13 mouse cellular contexts compared by ENCODE assay signal in the genomic region with DNA sequence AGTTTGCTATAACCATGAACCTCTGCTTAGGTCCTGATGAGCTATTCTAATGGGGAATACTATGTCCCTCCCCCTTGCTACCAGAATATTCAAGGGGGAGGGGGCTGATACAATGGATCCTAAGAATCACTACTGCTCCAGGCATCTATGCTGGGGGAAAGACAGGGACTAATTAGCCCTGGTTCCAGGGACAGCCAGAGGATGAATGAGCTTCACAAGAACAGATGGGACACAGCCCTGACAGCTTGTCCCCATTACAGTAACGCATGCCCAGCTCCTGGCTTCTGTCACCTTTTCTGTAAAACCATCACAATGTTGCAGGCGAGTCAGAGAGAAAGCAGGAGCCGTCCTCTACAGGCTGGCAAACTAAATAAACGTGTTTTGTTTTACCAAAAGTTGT. TPM values are rescaled to one million over a fixed set of nuclear protein-coding genes. Genes with fewer than 3 reads are reported as not detected.
A peak's percentile ranks its signal among the peaks of the same experiment; 100 is the strongest.
DNase-seq lines count a peak whose midpoint lies in the region; ATAC-seq and TF ChIP-seq lines count a peak whose summit lies in the region.
"Had no signal": no experiment of that assay in that cellular context is flagged by ENCODE, and none has a peak within 500 bp of the region (broad histone marks: within the 10 kb centered on the region; RNA-seq: fewer than 3 reads in every experiment).

No protein-coding gene starts in this region.

- no peaks in the 10 kb centered on the region for H3K27me3 ChIP-seq in embryonic facial prominence, embryonic 11.5 days (ENCODE audit: control insufficient read depth, insufficient read depth, low read length)
- H3K27me3 ChIP-seq in embryonic facial prominence, embryonic 10.5 days (replicated peaks; ENCODE audit: low read depth, poor library complexity, severe bottlenecking), result no peaks in the 10 kb centered on the region
- no peaks in the 10 kb centered on the region for H3K27me3 ChIP-seq in cerebellum, adult 2 months (ENCODE audit: control insufficient read depth, insufficient read depth, low read length)
- H3K27me3 ChIP-seq in forebrain, embryonic 15.5 days, result no peaks in the 10 kb centered on the region
- no peaks in the 10 kb centered on the region for H3K27me3 ChIP-seq in midbrain, embryonic 15.5 days (replicated peaks)
- H3K27me3 ChIP-seq in heart, embryonic 11.5 days (ENCODE audit: control insufficient read depth, insufficient read depth, low read length), result no peaks in the 10 kb centered on the region

- ATAC-seq in embryonic facial prominence, embryonic 11.5 days (replicated peaks; ENCODE audit: insufficient number of reproducible peaks, low FRiP score, low TSS enrichment, low read depth), result peak; percentile 50; the same call in 1 of the 2 replicates
- ATAC-seq in forebrain, embryonic 15.5 days (replicated peaks), result peak; percentile 85
- peak; percentile 64; the same call in 1 of the 2 replicates for ATAC-seq in midbrain, embryonic 15.5 days (replicated peaks)
- ATAC-seq in heart, embryonic 11.5 days (replicated peaks; ENCODE audit: insufficient number of reproducible peaks, low FRiP score, low TSS enrichment), result no peak
- ATAC-seq: lung, postnatal 0 days had no signal

- H3K36me3 ChIP-seq in embryonic facial prominence, embryonic 11.5 days (replicated peaks; ENCODE audit: control insufficient read depth, insufficient read depth, low read depth, low read length), result no peaks in the 10 kb centered on the region
- H3K36me3 ChIP-seq in embryonic facial prominence, embryonic 10.5 days (replicated peaks), result no peaks in the 10 kb centered on the region
- H3K36me3 ChIP-seq in forebrain, embryonic 15.5 days, result no peaks in the 10 kb centered on the region
- H3K36me3 ChIP-seq in midbrain, embryonic 15.5 days (replicated peaks), result no peaks in the 10 kb centered on the region
- no peaks in the 10 kb centered on the region for H3K36me3 ChIP-seq in heart, embryonic 11.5 days (ENCODE audit: control insufficient read depth, insufficient read depth, low read length)

- no peak overlapping the region for H3K9ac ChIP-seq in embryonic facial prominence, embryonic 11.5 days (replicated peaks; ENCODE audit: low read length)
- H3K9ac ChIP-seq in forebrain, embryonic 15.5 days (replicated peaks), result no peak overlapping the region
- no peak overlapping the region for H3K9ac ChIP-seq in midbrain, embryonic 15.5 days
- no peak overlapping the region for H3K9ac ChIP-seq in heart, embryonic 11.5 days (ENCODE audit: low read depth, low read length)

- no peak for TF ChIP-seq CTCF in cerebellum, adult 2 months (IDR thresholded peaks at IDR 0.05; ENCODE audit: borderline replicate concordance, insufficient read depth, low read depth, low read length)

- WGBS in embryonic facial prominence, embryonic 11.5 days, result 36% methylated on average over 4 of the region's 4 CpGs
- 55% methylated on average over 4 of the region's 4 CpGs for WGBS in embryonic facial prominence, embryonic 10.5 days
- WGBS in cerebellum, adult 2 months, result 7% methylated on average over 4 of the region's 4 CpGs
- WGBS in forebrain, embryonic 15.5 days, result 34% methylated on average over 4 of the region's 4 CpGs
- 52% methylated on average over 4 of the region's 4 CpGs for WGBS in midbrain, embryonic 15.5 days
- 54% methylated on average over 4 of the region's 4 CpGs for WGBS in heart, embryonic 11.5 days (ENCODE audit: insufficient replicate concordance)

- H3K4me1 ChIP-seq in embryonic facial prominence, embryonic 11.5 days (ENCODE audit: control insufficient read depth, insufficient read depth, low read length), result no peaks in the 10 kb centered on the region
- peaks cover 37% of the 10 kb centered on the region for H3K4me1 ChIP-seq in embryonic facial prominence, embryonic 10.5 days
- H3K4me1 ChIP-seq in cerebellum, adult 2 months (ENCODE audit: control insufficient read depth, insufficient read depth, low read length), result peaks cover 9% of the 10 kb centered on the region
- H3K4me1 ChIP-seq in forebrain, embryonic 15.5 days, result peaks cover 15% of the 10 kb centered on the region; the same call in 1 of the 2 replicates
- H3K4me1 ChIP-seq in midbrain, embryonic 15.5 days, result no peaks in the 10 kb centered on the region
- H3K4me1 ChIP-seq in heart, embryonic 11.5 days (ENCODE audit: control insufficient read depth, insufficient read depth, low read length), result peaks cover 7% of the 10 kb centered on the region; the same call in 1 of the 2 replicates

- H3K4me2 ChIP-seq in embryonic facial prominence, embryonic 11.5 days (ENCODE audit: low read depth, low read length), result no peak overlapping the region
- no peak overlapping the region for H3K4me2 ChIP-seq in forebrain, embryonic 15.5 days (replicated peaks)
- no peak overlapping the region for H3K4me2 ChIP-seq in midbrain, embryonic 15.5 days
- H3K4me2 ChIP-seq in heart, embryonic 11.5 days, result no peak overlapping the region

- no peaks in the 10 kb centered on the region for H3K9me3 ChIP-seq in embryonic facial prominence, embryonic 11.5 days (replicated peaks; ENCODE audit: control insufficient read depth, low read length)
- H3K9me3 ChIP-seq in embryonic facial prominence, embryonic 10.5 days, result no peaks in the 10 kb centered on the region
- no peaks in the 10 kb centered on the region for H3K9me3 ChIP-seq in forebrain, embryonic 15.5 days
- H3K9me3 ChIP-seq in midbrain, embryonic 15.5 days, result no peaks in the 10 kb centered on the region
- no peaks in the 10 kb centered on the region; the same call in 1 of the 2 replicates for H3K9me3 ChIP-seq in heart, embryonic 11.5 days (replicated peaks; ENCODE audit: control insufficient read depth, low read length)

- no peak overlapping the region for H3K4me3 ChIP-seq in embryonic facial prominence, embryonic 11.5 days (ENCODE audit: low read depth, low read length)
- no peak overlapping the region for H3K4me3 ChIP-seq in embryonic facial prominence, embryonic 10.5 days
- no peak overlapping the region for H3K4me3 ChIP-seq in cerebellum, adult 2 months (replicated peaks; ENCODE audit: insufficient read depth, low read depth, low read length)
- H3K4me3 ChIP-seq in forebrain, embryonic 15.5 days, result no peak overlapping the region
- H3K4me3 ChIP-seq in midbrain, embryonic 15.5 days, result no peak overlapping the region
- H3K4me3 ChIP-seq in heart, embryonic 11.5 days (ENCODE audit: low read depth, low read length), result no peak overlapping the region

- no peak overlapping the region for H3K27ac ChIP-seq in embryonic facial prominence, embryonic 11.5 days (replicated peaks; ENCODE audit: low read depth, low read length)
- H3K27ac ChIP-seq in embryonic facial prominence, embryonic 10.5 days (replicated peaks), result no peak overlapping the region
- H3K27ac ChIP-seq in cerebellum, adult 2 months (ENCODE audit: insufficient read depth, low read length), result no peak overlapping the region
- H3K27ac ChIP-seq in forebrain, embryonic 15.5 days (replicated peaks), result no peak overlapping the region; the same call in 1 of the 2 replicates
- H3K27ac ChIP-seq in midbrain, embryonic 15.5 days, result no peak overlapping the region
- no peak overlapping the region for H3K27ac ChIP-seq in heart, embryonic 11.5 days (ENCODE audit: low read depth, low read length)
- H3K27ac ChIP-seq: kidney, postnatal 0 days; stomach, postnatal 0 days had no signal

- no peak for TF ChIP-seq POLR2A in cerebellum, adult 2 months (IDR thresholded peaks at IDR 0.05; ENCODE audit: borderline replicate concordance, insufficient read depth, low read length)

- no peak for DNase-seq in embryonic facial prominence, embryonic 11.5 days (ENCODE audit: low spot score)
- no peak for DNase-seq in embryonic facial prominence, embryonic 10.5 days (ENCODE audit: low spot score)
- peak; percentile 33 to 54 for DNase-seq in cerebellum, adult 2 months
- no peak for DNase-seq in right cerebral cortex, postnatal 36 days (ENCODE audit: low spot score in 2 of 2)
- no peak for DNase-seq in testis, postnatal 14 days (ENCODE audit: low spot score)
- DNase-seq: layer of hippocampus, postnatal 36 days; right cerebral cortex, postnatal 4 days had no signal

RNA-seq across cellular contexts. Expression of a gene that starts 48.4 kb away (rescaled TPM):
- polyA plus RNA-seq in embryonic facial prominence, embryonic 11.5 days (2014; fragmentation: Nextera tagmentation; extraction: Ambion mirVana), result 164 and 165 TPM in 2 replicates
- 118 and 125 TPM in 2 replicates for polyA plus RNA-seq in embryonic facial prominence, embryonic 10.5 days (2016; fragmentation: Nextera tagmentation; extraction: Ambion mirVana)
- 254 and 280 TPM in 2 replicates for polyA plus RNA-seq in cerebellum, adult 2 months (2012; rRNA removed)
- 180 TPM in 2 replicates for polyA plus RNA-seq in forebrain, embryonic 15.5 days (2015; fragmentation: Nextera tagmentation; extraction: Ambion mirVana)
- 172 and 176 TPM in 2 replicates for polyA plus RNA-seq in midbrain, embryonic 15.5 days (2015; fragmentation: Nextera tagmentation; extraction: Ambion mirVana)
- 202 and 217 TPM in 2 replicates for polyA plus RNA-seq in heart, embryonic 11.5 days (2014; fragmentation: Nextera tagmentation; extraction: Ambion mirVana)

Comparison
In these comparisons a context has a peak if more than half of its experiments do, and no peak if none do; other contexts are left out.
1. DNase-seq: peak in cerebellum, adult 2 months (2 of 2); none in embryonic facial prominence, embryonic 11.5 days (single experiment), embryonic facial prominence, embryonic 10.5 days (single experiment), right cerebral cortex, postnatal 36 days (0 of 2) and testis, postnatal 14 days (single experiment).